Mouse (Mus musculus) liver, postnatal 0 days (tissue): ENCODE data around the gene Prkaa1. TPM values are rescaled to one million over a fixed set of nuclear protein-coding genes. Genes with fewer than 3 reads are reported as not detected.

ENCODE experiments used
- ATAC-seq: fragments of 200-750 bp; cut with Nextera tagmentation; 2 replicates; pipeline ENCODE4 v1.8.0; 2017; ENCODE audit warnings: mild to moderate bottlenecking, moderate library complexity
- DNase-seq: peaks from one replicate; pipeline ENCODE4 v3.0.0-alpha.2; 2016
- H3K27ac ChIP-seq: fragments of 300-500 bp; sonication (generic); 2 replicates; pipeline ENCODE4 v1.5.1; 2014; ENCODE audit warnings: antibody characterized with exemption, moderate library complexity, mild to moderate bottlenecking, low read depth
- H3K27me3 ChIP-seq: fragments of 300-500 bp; sonication (generic); 2 replicates; pipeline ENCODE4 v1.6.1; 2014; ENCODE audit warnings: low read length, control low read depth, mixed read lengths; ENCODE audit not compliant: insufficient read depth
- H3K36me3 ChIP-seq: fragments of 300-500 bp; sonication (generic); replicated peaks from 2 replicates; pipeline ENCODE4 v1.6.1; 2014; ENCODE audit warnings: mild to moderate bottlenecking, control low read depth, low read length, moderate library complexity, mixed read lengths; ENCODE audit not compliant: insufficient read depth
- H3K4me1 ChIP-seq: fragments of 300-500 bp; sonication (generic); 2 replicates; pipeline ENCODE4 v1.6.1; 2014; ENCODE audit warnings: antibody characterized with exemption, mild to moderate bottlenecking, control low read depth; ENCODE audit not compliant: insufficient read depth
- H3K4me2 ChIP-seq: fragments of 300-500 bp; sonication (generic); 2 replicates; pipeline ENCODE4 v1.6.1; 2014; ENCODE audit warnings: low read depth, mild to moderate bottlenecking, low read length, moderate library complexity, mixed read lengths
- H3K4me3 ChIP-seq: fragments of 300-500 bp; sonication (generic); 2 replicates; pipeline ENCODE4 v1.5.1; 2014; ENCODE audit warnings: low read depth, low read length
- H3K9ac ChIP-seq: fragments of 300-500 bp; sonication (generic); replicated peaks from 2 replicates; pipeline ENCODE4 v1.6.1; 2014; ENCODE audit warnings: mild to moderate bottlenecking, moderate library complexity
- H3K9me3 ChIP-seq: fragments of 300-500 bp; sonication (generic); 2 replicates; pipeline ENCODE4 v1.6.1; 2016; ENCODE audit warnings: mild to moderate bottlenecking, control low read depth, low read length, mixed read lengths
- CTCF ChIP-seq: sonication (generic); IDR thresholded peaks from 2 replicates; pipeline ENCODE4 v1.5.1; 2016; ENCODE audit warnings: antibody characterized with exemption, low read depth
- EP300 ChIP-seq: IDR thresholded peaks from 2 replicates; pipeline ENCODE4 v1.6.1; 2016; ENCODE audit warnings: antibody characterized with exemption, low read depth, mild to moderate bottlenecking
- WGBS: fragments of 180-500 bp; shearing (Covaris S2); extraction: QIAGEN DNeasy Blood & Tissue Kit; methylation state at CpG from one replicate; pipeline ENCODE4 v1.1.7; 2014; ENCODE audit not compliant: insufficient replicate concordance; 5-methylcytosine and 5-hydroxymethylcytosine counted together
- polyA plus RNA-seq: library from polyadenylated mRNA; unstranded; fragments of >200 nt; fragmentation: Nextera tagmentation; extraction: Ambion mirVana; gene quantifications from 2 replicates; pipeline ENCODE4 v1.2.1, GENCODE M21; 2015

Gene Prkaa1
- polyA plus RNA-seq, 1 experiment from 2014 or later, result 7.2 TPM

GRCm38 (mm10) chr15:5193833-5194232, 50.2 kb downstream of the Prkaa1 start:
- H3K27ac ChIP-seq, result no peak overlapping the region
- H3K36me3 ChIP-seq, result peaks cover 12% of the 10 kb centered on the region
- H3K4me3 ChIP-seq, result no peak overlapping the region
- no peak for TF ChIP-seq EP300
- peak; percentile 71 for TF ChIP-seq CTCF
- no peak overlapping the region for H3K4me2 ChIP-seq
- H3K9ac ChIP-seq, result no peak overlapping the region
- H3K4me1 ChIP-seq, result peaks cover 22% of the 10 kb centered on the region; the same call in 1 of the 2 replicates
- H3K9me3 ChIP-seq, result no peaks in the 10 kb centered on the region
- no peak for DNase-seq
- 67% methylated on average over 3 of the region's 3 CpGs for WGBS
- no peak for ATAC-seq
- no peaks in the 10 kb centered on the region for H3K27me3 ChIP-seq

GRCm38 (mm10) chr15:5194446-5194845, 50.8 kb downstream of the Prkaa1 start:
- no peak overlapping the region for H3K27ac ChIP-seq
- H3K36me3 ChIP-seq, result peaks cover 12% of the 10 kb centered on the region
- 81% methylated on average over 6 of the region's 6 CpGs for WGBS
- H3K4me1 ChIP-seq, result peaks cover 22% of the 10 kb centered on the region; the same call in 1 of the 2 replicates
- no peak for ATAC-seq
- H3K4me3 ChIP-seq, result no peak overlapping the region
- H3K27me3 ChIP-seq, result no peaks in the 10 kb centered on the region
- no peak overlapping the region for H3K9ac ChIP-seq
- H3K4me2 ChIP-seq, result no peak overlapping the region
- no peak for DNase-seq
- no peaks in the 10 kb centered on the region for H3K9me3 ChIP-seq
- TF ChIP-seq EP300 (no peak), CTCF (no peak)

- ATAC-seq (no peak), DNase-seq (no peak)
- WGBS, result 80% methylated on average over 9 of the region's 9 CpGs
- H3K9ac ChIP-seq, result no peak overlapping the region
- H3K4me1 ChIP-seq, result peaks cover 22% of the 10 kb centered on the region; the same call in 1 of the 2 replicates
- H3K27me3 ChIP-seq, result no peaks in the 10 kb centered on the region
- H3K9me3 ChIP-seq, result no peaks in the 10 kb centered on the region
- H3K4me2 ChIP-seq, result no peak overlapping the region
- H3K27ac ChIP-seq, result no peak overlapping the region
- peaks cover 11% of the 10 kb centered on the region for H3K36me3 ChIP-seq
- TF ChIP-seq CTCF (no peak), EP300 (no peak)
- H3K4me3 ChIP-seq, result no peak overlapping the region
Observed at GRCm38 (mm10) chr15:5194931-5195330, 51.3 kb downstream of the Prkaa1 start.

GRCm38 (mm10) chr15:5195987-5196514, 52.4 kb downstream of the Prkaa1 start:
- Histone ChIP-seq H3K4me2 (peak overlapping the region; percentile 2; the same call in 1 of the 2 replicates), H3K9ac (no peak overlapping the region), H3K27me3 (no peaks in the 10 kb centered on the region), H3K4me1 (peaks cover 22% of the 10 kb centered on the region; the same call in 1 of the 2 replicates), H3K27ac (no peak overlapping the region), H3K4me3 (no peak overlapping the region), H3K9me3 (no peaks in the 10 kb centered on the region), H3K36me3 (peaks cover 4% of the 10 kb centered on the region; the same call in 1 of the 2 replicates)
- DNase-seq (peak; percentile 35), ATAC-seq (peak; percentile 72)
- TF ChIP-seq CTCF (no peak), EP300 (no peak)
- WGBS, result 13% methylated on average over 4 of the region's 4 CpGs

GRCm38 (mm10) chr15:5196691-5197090, 53.0 kb downstream of the Prkaa1 start:
- Histone ChIP-seq H3K4me3 (no peak overlapping the region), H3K36me3 (peaks cover 4% of the 10 kb centered on the region; the same call in 1 of the 2 replicates), H3K9me3 (no peaks in the 10 kb centered on the region), H3K27me3 (no peaks in the 10 kb centered on the region), H3K9ac (no peak overlapping the region), H3K4me2 (0 out of 2 replicates have a peak overlapping the region, but pooled peaks have one; percentile 2), H3K27ac (no peak overlapping the region), H3K4me1 (peaks cover 22% of the 10 kb centered on the region; the same call in 1 of the 2 replicates)
- TF ChIP-seq CTCF (no peak), EP300 (no peak)
- 45% methylated on average over 4 of the region's 4 CpGs for WGBS
- DNase-seq (no peak), ATAC-seq (no peak)

- no peaks in the 10 kb centered on the region for H3K27me3 ChIP-seq
- no peak for TF ChIP-seq CTCF
- no peak for ATAC-seq
- WGBS, result 87% methylated on average over 9 of the region's 9 CpGs
- H3K36me3 ChIP-seq, result peaks cover 2% of the 10 kb centered on the region; the same call in 1 of the 2 replicates
- no peaks in the 10 kb centered on the region; the same call in 1 of the 2 replicates for H3K4me1 ChIP-seq
- no peak for DNase-seq
- no peak overlapping the region for H3K27ac ChIP-seq
- H3K4me2 ChIP-seq, result no peak overlapping the region
- no peak overlapping the region for H3K4me3 ChIP-seq
- H3K9me3 ChIP-seq, result no peaks in the 10 kb centered on the region
- H3K9ac ChIP-seq, result no peak overlapping the region
Observed at GRCm38 (mm10) chr15:5205222-5205621, 61.6 kb downstream of the Prkaa1 start.
